Mouse (Mus musculus) midbrain, embryonic 14.5 days (tissue): ENCODE measurements around the gene Gpr162. TPM values are rescaled to one million over a fixed set of nuclear protein-coding genes. Genes with fewer than 3 reads are reported as not detected.

Experiments used
- polyA plus RNA-seq: library from polyadenylated mRNA; unstranded; fragments of >200 nt; fragmentation: Nextera tagmentation; extraction: Ambion mirVana; gene quantifications from 2 replicates; pipeline ENCODE4 v1.2.1, GENCODE M21; 2014

Gpr162 gene
- polyA plus RNA-seq, 1 experiment from 2014 or later, result 14.7 TPM

Other genes starting within 250 kb of the Gpr162 start
- 0.08 TPM in 2 replicates for gene C1s2, start 227.9 kb downstream of the Gpr162 start, polyA plus RNA-seq
- 31.9 and 34.6 TPM in 2 replicates for gene Lpcat3, start 201.0 kb downstream of the Gpr162 start, polyA plus RNA-seq
- gene Emg1, start 151.8 kb downstream of the Gpr162 start, polyA plus RNA-seq, result 111 and 120 TPM in 2 replicates
- 249 and 250 TPM in 2 replicates for gene Phb2, start 151.6 kb downstream of the Gpr162 start, polyA plus RNA-seq
- 2.1 and 5.6 TPM in 2 replicates for gene Ptpn6, start 125.3 kb downstream of the Gpr162 start, polyA plus RNA-seq
- 689 and 844 TPM in 2 replicates for gene Grcc10, start 122.6 kb downstream of the Gpr162 start, polyA plus RNA-seq
- not detected in 2 replicates for gene Gm45234, start 108.0 kb downstream of the Gpr162 start, polyA plus RNA-seq
- 24.4 and 32.3 TPM in 2 replicates for gene Atn1, start 107.5 kb downstream of the Gpr162 start, polyA plus RNA-seq
- gene Eno2, start 94.3 kb downstream of the Gpr162 start, polyA plus RNA-seq, result 64.3 and 83.3 TPM in 2 replicates
- gene Lrrc23, start 84.3 kb downstream of the Gpr162 start, polyA plus RNA-seq, result 1.4 and 3.2 TPM in 2 replicates
- 5.9 and 6.3 TPM in 2 replicates for gene Spsb2, start 55.3 kb downstream of the Gpr162 start, polyA plus RNA-seq
- gene Tpi1, start 49.7 kb downstream of the Gpr162 start, polyA plus RNA-seq, result 343 and 349 TPM in 2 replicates
- 184 and 191 TPM in 2 replicates for gene Usp5, start 34.5 kb downstream of the Gpr162 start, polyA plus RNA-seq
- gene Cdca3, start 34.4 kb downstream of the Gpr162 start, polyA plus RNA-seq, result 25.0 and 43.7 TPM in 2 replicates
- 1.7 and 4.5 TPM in 2 replicates for gene Gnb3, start 23.7 kb downstream of the Gpr162 start, polyA plus RNA-seq
- gene P3h3, start 6.2 kb downstream of the Gpr162 start, polyA plus RNA-seq, result 13.9 and 15.7 TPM in 2 replicates
- gene Cd4, start 24.2 kb upstream of the Gpr162 start, polyA plus RNA-seq, result 0.11 and 0.27 TPM in 2 replicates
- 3.3 and 3.5 TPM in 2 replicates for gene Lag3, start 47.7 kb upstream of the Gpr162 start, polyA plus RNA-seq
- 749 and 823 TPM in 2 replicates for gene Ptms, start 56.1 kb upstream of the Gpr162 start, polyA plus RNA-seq
- gene Mlf2, start 67.4 kb upstream of the Gpr162 start, polyA plus RNA-seq, result 535 and 570 TPM in 2 replicates
- gene Cops7a, start 101.6 kb upstream of the Gpr162 start, polyA plus RNA-seq, result 85.6 and 85.9 TPM in 2 replicates
- 43.2 and 57.1 TPM in 2 replicates for gene Pianp, start 132.7 kb upstream of the Gpr162 start, polyA plus RNA-seq
- gene Zfp384, start 145.2 kb upstream of the Gpr162 start, polyA plus RNA-seq, result 13.7 and 16.2 TPM in 2 replicates
- gene Ing4, start 175.8 kb upstream of the Gpr162 start, polyA plus RNA-seq, result 132 and 144 TPM in 2 replicates
- gene Acrbp, start 185.7 kb upstream of the Gpr162 start, polyA plus RNA-seq, result 16.3 and 16.7 TPM in 2 replicates
- gene Lpar5, start 203.9 kb upstream of the Gpr162 start, polyA plus RNA-seq, result 0.45 and 0.77 TPM in 2 replicates
- gene Chd4, start 232.0 kb upstream of the Gpr162 start, polyA plus RNA-seq, result 70.7 and 90.6 TPM in 2 replicates